Mouse (Mus musculus) heart, embryonic 15.5 days (tissue): ENCODE measurements around the gene Cmtm2a. TPM values are rescaled to one million over a fixed set of nuclear protein-coding genes. Genes with fewer than 3 reads are reported as not detected.
A peak's percentile ranks its signal among the peaks of the same experiment; 100 is the strongest.

Experiments used
- ATAC-seq: fragments of 200-750 bp; cut with Nextera tagmentation; replicated peaks from 2 replicates; pipeline ENCODE4 v1.8.0; 2017; ENCODE audit warnings: low read depth, moderate TSS enrichment; ENCODE audit not compliant: insufficient number of reproducible peaks, insufficient read depth, low FRiP score
- H3K27ac ChIP-seq: fragments of 300-500 bp; sonication (generic); 2 replicates; pipeline ENCODE4 v1.5.1; 2015; ENCODE audit warnings: mild to moderate bottlenecking, inconsistent platforms
- H3K27me3 ChIP-seq: fragments of 300-500 bp; sonication (generic); 2 replicates; pipeline ENCODE4 v1.6.1; 2015; ENCODE audit warnings: inconsistent platforms
- H3K36me3 ChIP-seq: fragments of 300-500 bp; sonication (generic); 2 replicates; pipeline ENCODE4 v1.6.1; 2015; ENCODE audit warnings: mild to moderate bottlenecking, inconsistent platforms
- H3K4me1 ChIP-seq: fragments of 300-500 bp; sonication (generic); replicated peaks from 2 replicates; pipeline ENCODE4 v1.6.1; 2015; ENCODE audit warnings: inconsistent platforms
- H3K4me2 ChIP-seq: fragments of 300-500 bp; sonication (generic); 2 replicates; pipeline ENCODE4 v1.6.1; 2015; ENCODE audit warnings: inconsistent platforms, mild to moderate bottlenecking, moderate library complexity
- H3K4me3 ChIP-seq: fragments of 300-500 bp; sonication (generic); 2 replicates; pipeline ENCODE4 v1.5.1; 2015; ENCODE audit warnings: mild to moderate bottlenecking, inconsistent platforms
- H3K9ac ChIP-seq: fragments of 300-500 bp; sonication (generic); 2 replicates; pipeline ENCODE4 v1.6.1; 2015; ENCODE audit warnings: mild to moderate bottlenecking, inconsistent platforms
- H3K9me3 ChIP-seq: fragments of 300-500 bp; sonication (generic); replicated peaks from 2 replicates; pipeline ENCODE4 v1.6.1; 2016; ENCODE audit warnings: inconsistent platforms
- WGBS: fragments of 180-500 bp; shearing (Covaris S2); methylation state at CpG from one replicate; pipeline ENCODE4 v1.1.7; 2015; ENCODE audit warnings: mixed read lengths; 5-methylcytosine and 5-hydroxymethylcytosine counted together
- polyA plus RNA-seq: library from polyadenylated mRNA; unstranded; fragments of >200 nt; fragmentation: Nextera tagmentation; extraction: Ambion mirVana; gene quantifications from 2 replicates; pipeline ENCODE4 v1.2.1, GENCODE M21; 2015

Cmtm2a gene
- polyA plus RNA-seq, 1 experiment from 2014 or later = not detected

DNA sequence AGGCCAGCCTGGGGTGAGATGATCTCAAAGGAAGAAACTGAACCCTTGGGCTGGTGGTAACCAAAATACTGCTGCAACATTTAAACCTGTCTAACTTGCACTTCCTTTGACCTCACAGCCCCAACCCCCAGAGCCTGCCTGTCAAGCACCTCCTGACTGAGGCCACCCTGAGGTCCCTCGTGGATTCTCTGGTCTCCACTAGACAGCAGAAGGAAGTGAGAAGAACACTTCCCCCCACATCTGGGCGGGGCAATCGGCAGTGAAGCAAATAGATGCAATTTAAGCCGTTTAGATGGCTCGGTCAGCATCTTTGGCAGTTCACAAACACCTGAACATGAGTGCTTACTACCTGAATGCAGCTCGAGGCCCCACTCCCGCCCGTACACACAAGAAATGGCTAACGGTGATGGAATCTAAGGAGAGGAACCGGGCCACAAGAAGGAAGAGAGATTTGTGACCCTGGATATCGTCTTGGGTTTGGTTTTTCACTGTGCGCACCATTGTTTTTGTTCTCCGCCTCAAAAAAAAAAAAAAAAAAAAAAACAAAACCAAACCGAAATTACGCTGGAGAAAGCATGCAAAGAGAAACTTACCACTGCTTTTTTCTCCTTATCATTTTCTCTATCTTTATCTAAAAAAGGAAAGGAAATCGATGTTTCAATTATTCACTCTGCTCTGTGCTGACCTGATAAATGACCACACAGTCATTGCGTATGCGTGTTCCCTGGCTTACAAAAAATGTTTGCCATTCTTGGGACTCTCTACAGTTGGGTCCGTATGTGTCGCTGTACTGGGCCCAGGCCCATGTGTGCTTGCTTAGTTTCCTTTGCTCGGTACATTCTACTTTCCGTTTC lies 45.7 kb downstream of the Cmtm2a start:
- Histone ChIP-seq H3K36me3 (peaks cover 8% of the 10 kb centered on the region), H3K4me1 (peaks cover 23% of the 10 kb centered on the region), H3K9me3 (no peaks in the 10 kb centered on the region), H3K27me3 (no peaks in the 10 kb centered on the region), H3K27ac (0 out of 2 replicates have a peak overlapping the region, but pooled peaks have one; percentile 61), H3K4me2 (peak overlapping the region; percentile 83), H3K4me3 (peak overlapping the region; percentile 87), H3K9ac (peak overlapping the region; percentile 91; the same call in 1 of the 2 replicates)
- no peak for ATAC-seq
- WGBS = 62% methylated on average over 22 of the region's 22 CpGs

DNA sequence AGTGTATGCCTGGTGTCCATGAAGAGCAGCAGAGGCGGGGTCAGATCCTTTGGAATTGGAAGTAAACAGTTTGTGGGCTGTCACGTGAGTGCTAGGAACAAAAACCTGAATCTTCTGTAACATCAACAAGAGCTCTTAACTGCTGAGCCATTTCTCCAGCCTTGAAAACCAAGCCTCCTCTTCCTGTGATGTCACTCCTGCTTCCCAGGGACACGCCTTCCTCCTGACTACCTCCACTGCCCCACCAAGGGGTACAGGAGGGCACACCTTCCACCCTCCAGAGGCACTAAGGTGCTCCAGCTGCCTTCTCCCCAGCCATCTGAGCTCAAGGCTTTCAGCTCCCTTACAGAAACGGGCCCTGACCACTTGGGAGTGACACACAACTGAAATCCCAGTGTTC lies 46.4 kb downstream of the Cmtm2a start:
- WGBS = 80% methylated on average over 4 of the region's 4 CpGs

DNA sequence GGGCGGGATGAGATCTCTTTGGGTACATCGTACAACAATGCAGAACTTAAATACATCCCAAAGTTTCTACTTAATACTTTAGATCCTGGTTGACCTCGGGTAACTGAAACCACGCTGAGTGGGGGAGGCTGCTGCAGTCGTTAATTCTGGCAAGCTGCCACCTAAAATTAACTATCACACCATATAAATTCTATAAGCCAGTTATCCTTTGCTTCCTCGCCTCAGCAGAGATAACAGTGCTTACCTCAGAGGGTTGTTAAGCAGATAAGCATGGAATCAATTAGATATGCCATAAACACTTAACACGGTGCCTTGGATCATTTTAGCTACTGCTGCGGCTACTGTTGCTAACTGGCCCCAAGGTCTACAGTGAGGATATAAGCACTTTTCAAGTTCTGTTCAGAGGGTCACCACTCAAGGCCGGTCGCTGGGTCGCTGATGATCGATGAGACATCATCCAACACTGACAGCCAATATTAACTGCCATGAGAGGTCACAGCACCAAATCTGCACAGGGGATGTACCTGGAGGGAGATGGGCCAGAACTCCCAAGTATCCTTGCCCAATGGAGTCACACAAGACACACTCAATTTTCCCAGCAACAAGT lies 50.8 kb downstream of the Cmtm2a start:
- H3K9me3 ChIP-seq = no peaks in the 10 kb centered on the region
- H3K27me3 ChIP-seq = no peaks in the 10 kb centered on the region
- ATAC-seq = no peak
- no peak overlapping the region for H3K4me3 ChIP-seq
- H3K9ac ChIP-seq = no peak overlapping the region
- WGBS = 66% methylated on average over 12 of the region's 12 CpGs
- H3K4me2 ChIP-seq = no peak overlapping the region
- no peak overlapping the region for H3K27ac ChIP-seq
- peaks cover 5% of the 10 kb centered on the region for H3K4me1 ChIP-seq
- H3K36me3 ChIP-seq = peaks cover 32% of the 10 kb centered on the region

More for the DNA sequence above, 46.4 kb downstream of the Cmtm2a start:
- H3K4me2 ChIP-seq = no peak overlapping the region; the same call in 1 of the 2 replicates
- H3K36me3 ChIP-seq = peaks cover 10% of the 10 kb centered on the region
- no peak overlapping the region for H3K4me3 ChIP-seq
- no peaks in the 10 kb centered on the region for H3K9me3 ChIP-seq
- no peaks in the 10 kb centered on the region for H3K27me3 ChIP-seq
- no peak overlapping the region for H3K27ac ChIP-seq
- ATAC-seq = no peak
- H3K4me1 ChIP-seq = peaks cover 21% of the 10 kb centered on the region
- no peak overlapping the region for H3K9ac ChIP-seq

DNA sequence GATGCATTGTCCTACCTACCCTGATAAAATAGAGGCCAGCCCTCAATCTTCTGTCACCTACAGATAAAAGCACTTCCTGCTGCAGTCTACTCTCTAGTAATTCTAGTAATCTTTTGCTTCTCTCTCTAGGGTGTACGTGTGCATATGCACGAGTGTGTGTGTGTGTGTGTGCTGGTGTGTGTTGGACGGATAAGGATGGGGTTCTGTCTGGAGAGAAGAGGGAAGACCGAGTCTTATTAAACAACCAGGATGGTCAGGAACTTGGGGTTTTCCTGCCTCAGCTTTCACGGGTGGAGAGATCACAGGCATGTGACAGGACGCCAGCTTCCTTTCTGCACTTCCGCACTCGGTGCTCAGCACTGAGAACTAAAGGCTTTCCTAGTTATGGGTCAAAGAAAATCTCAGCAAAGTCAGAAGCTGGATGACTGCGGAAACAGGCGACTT lies 53.5 kb downstream of the Cmtm2a start:
- H3K9me3 ChIP-seq = no peaks in the 10 kb centered on the region
- H3K4me3 ChIP-seq = no peak overlapping the region
- no peak overlapping the region for H3K27ac ChIP-seq
- H3K9ac ChIP-seq = no peak overlapping the region
- no peak for ATAC-seq
- WGBS = 72% methylated on average over 10 of the region's 10 CpGs
- peaks cover 37% of the 10 kb centered on the region for H3K36me3 ChIP-seq
- no peaks in the 10 kb centered on the region for H3K4me1 ChIP-seq
- no peak overlapping the region for H3K4me2 ChIP-seq
- no peaks in the 10 kb centered on the region for H3K27me3 ChIP-seq

DNA sequence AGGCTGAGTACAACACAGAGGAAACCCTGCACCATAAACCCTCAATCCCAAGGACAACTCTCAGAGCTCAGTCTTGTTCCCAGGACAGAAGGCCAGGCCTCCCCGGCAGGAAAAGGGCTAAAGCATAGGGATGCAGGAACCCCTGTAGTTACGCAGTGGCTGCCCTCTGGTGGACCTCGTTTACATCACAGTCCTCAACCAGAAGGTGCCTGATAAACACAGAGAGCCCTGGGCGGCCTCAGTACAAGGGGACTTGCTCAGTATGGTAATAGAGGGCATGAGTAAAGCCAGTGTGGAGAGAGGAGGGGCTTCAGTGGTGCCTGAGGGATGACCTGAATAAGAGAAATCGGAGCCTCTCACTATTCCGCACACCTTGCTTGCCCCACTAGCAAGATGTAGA lies 58.4 kb downstream of the Cmtm2a start:
- Histone ChIP-seq H3K9ac (no peak overlapping the region), H3K27me3 (no peaks in the 10 kb centered on the region), H3K4me1 (no peaks in the 10 kb centered on the region), H3K27ac (no peak overlapping the region), H3K4me3 (no peak overlapping the region), H3K36me3 (peaks cover 39% of the 10 kb centered on the region), H3K9me3 (no peaks in the 10 kb centered on the region), H3K4me2 (no peak overlapping the region)
- 56% methylated on average over 6 of the region's 6 CpGs for WGBS
- ATAC-seq = no peak

- Histone ChIP-seq H3K4me3 (no peak overlapping the region), H3K9me3 (no peaks in the 10 kb centered on the region), H3K36me3 (peaks cover 43% of the 10 kb centered on the region), H3K27ac (no peak overlapping the region), H3K4me1 (no peaks in the 10 kb centered on the region), H3K4me2 (no peak overlapping the region), H3K27me3 (no peaks in the 10 kb centered on the region), H3K9ac (no peak overlapping the region)
- WGBS = 93% methylated on average over 5 of the region's 5 CpGs
- ATAC-seq = no peak
Observed at GRCm38 (mm10) chr8:104232919-104233318, 60.1 kb downstream of the Cmtm2a start.

DNA sequence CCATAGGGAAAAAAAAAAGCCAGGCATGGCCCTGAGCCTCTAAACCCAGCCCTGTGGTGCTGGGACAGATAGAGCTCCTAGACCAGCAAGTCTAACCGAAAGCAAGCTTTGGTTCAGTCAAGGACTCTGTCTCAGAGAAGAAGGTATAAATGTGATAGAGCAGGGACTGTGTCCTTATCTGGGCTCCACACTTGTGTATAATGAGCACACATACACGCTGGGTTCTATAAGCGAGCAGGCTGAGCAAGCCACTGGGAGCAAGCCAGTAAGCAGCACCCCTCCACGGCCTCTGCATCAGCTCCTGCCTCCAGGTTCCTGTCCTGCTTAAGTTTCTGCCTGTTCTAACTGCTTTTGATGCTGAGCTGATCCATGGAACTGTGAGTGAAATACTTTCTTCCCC lies 60.9 kb downstream of the Cmtm2a start:
- H3K27me3 ChIP-seq = no peaks in the 10 kb centered on the region
- no peak overlapping the region for H3K4me2 ChIP-seq
- no peak overlapping the region for H3K27ac ChIP-seq
- no peaks in the 10 kb centered on the region for H3K4me1 ChIP-seq
- 93% methylated on average over 4 of the region's 4 CpGs for WGBS
- ATAC-seq = no peak
- H3K9me3 ChIP-seq = no peaks in the 10 kb centered on the region
- no peak overlapping the region for H3K4me3 ChIP-seq
- H3K9ac ChIP-seq = no peak overlapping the region
- peaks cover 47% of the 10 kb centered on the region for H3K36me3 ChIP-seq

Other genes starting within 250 kb of the Cmtm2a start
- gene Cdh5, start 191.6 kb downstream of the Cmtm2a start, polyA plus RNA-seq = 45.9 and 54.5 TPM in 2 replicates
- gene Bean1, start 122.7 kb downstream of the Cmtm2a start, polyA plus RNA-seq = 0.84 and 1.2 TPM in 2 replicates
- gene Tk2, start 44.6 kb downstream of the Cmtm2a start, polyA plus RNA-seq = 10.5 and 13.4 TPM in 2 replicates
- gene Cklf, start 42.3 kb downstream of the Cmtm2a start, polyA plus RNA-seq = 23.7 and 26.3 TPM in 2 replicates
- gene Gm45711, start 16.9 kb upstream of the Cmtm2a start, polyA plus RNA-seq = not detected in 2 replicates
- gene Cmtm1, start 17.0 kb upstream of the Cmtm2a start, polyA plus RNA-seq = not detected in 2 replicates
- gene Gm11020, start 28.4 kb upstream of the Cmtm2a start, polyA plus RNA-seq = not detected in 2 replicates
- gene Cmtm2b, start 29.0 kb upstream of the Cmtm2a start, polyA plus RNA-seq = not detected in 2 replicates
- 82.3 and 90.3 TPM in 2 replicates for gene Cmtm3, start 46.2 kb upstream of the Cmtm2a start, polyA plus RNA-seq
- gene Cmtm4, start 102.6 kb upstream of the Cmtm2a start, polyA plus RNA-seq = 1.3 and 1.5 TPM in 2 replicates
- 50.4 and 52.4 TPM in 2 replicates for gene Dync1li2, start 149.9 kb upstream of the Cmtm2a start, polyA plus RNA-seq
- 0.09 and 0.32 TPM in 2 replicates for gene Terb1, start 216.7 kb upstream of the Cmtm2a start, polyA plus RNA-seq
- gene Nae1, start 241.5 kb upstream of the Cmtm2a start, polyA plus RNA-seq = 63.4 and 64.4 TPM in 2 replicates
- gene Car7, start 241.5 kb upstream of the Cmtm2a start, polyA plus RNA-seq = 2.4 and 2.8 TPM in 2 replicates